Mouse (Mus musculus) MEL (cell line): ENCODE results near the gene Chd2. TPM values are rescaled to one million over a fixed set of nuclear protein-coding genes. Genes with fewer than 3 reads are reported as not detected.

Experiments
- DNase-seq: peaks from one replicate; pipeline ENCODE4 v3.0.0; 2011; ENCODE audit warnings: low read depth, low spot score
- H3K27ac ChIP-seq: 2 replicates; pipeline ENCODE4 v1.5.1; 2012; ENCODE audit warnings: low read depth, mild to moderate bottlenecking, control low read depth, low read length, moderate library complexity; ENCODE audit not compliant: control insufficient read depth
- H3K27me3 ChIP-seq, 2 experiments: fragments of 150-350 bp in 1 of 2; sonication (generic) in 1 of 2; 2 replicates each; pipeline ENCODE4 v1.6.1; 2012; ENCODE audit warnings: low read length in 2 of 2, mild to moderate bottlenecking in 2 of 2, improper control_type of control experiment in 1 of 2, moderate library complexity in 1 of 2; ENCODE audit not compliant: insufficient read depth in 2 of 2, control insufficient read depth in 1 of 2
- H3K36me3 ChIP-seq, 2 experiments: 2 replicates each; pipeline ENCODE4 v1.6.1; 2012 to 2014; ENCODE audit warnings: low read length in 2 of 2, improper control_type of control experiment in 1 of 2, inconsistent platforms in 1 of 2, mild to moderate bottlenecking in 1 of 2; ENCODE audit not compliant: insufficient read depth in 2 of 2, control insufficient read depth in 1 of 2
- H3K4me1 ChIP-seq, 2 experiments: fragments of 150-350 bp in 1 of 2; sonication (generic) in 1 of 2; 2 replicates each; pipeline ENCODE4 v1.6.1; 2012; ENCODE audit warnings: low read length in 2 of 2, improper control_type of control experiment in 1 of 2, mild to moderate bottlenecking in 1 of 2; ENCODE audit not compliant: insufficient read depth in 2 of 2, control insufficient read depth in 1 of 2
- H3K4me3 ChIP-seq, 2 experiments: fragments of 150-350 bp in 1 of 2; sonication (generic) in 1 of 2; 2 replicates each; pipeline ENCODE4 v1.5.1; 2012; ENCODE audit warnings: low read depth in 2 of 2, low read length in 2 of 2, mild to moderate bottlenecking in 2 of 2, moderate library complexity in 2 of 2, control low read depth in 1 of 2, improper control_type of control experiment in 1 of 2; ENCODE audit not compliant: control insufficient read depth in 1 of 2, insufficient read depth in 1 of 2
- H3K79me2 ChIP-seq: 2 replicates; pipeline ENCODE4 v1.6.1; 2012; ENCODE audit warnings: mild to moderate bottlenecking, low read length, moderate library complexity; ENCODE audit not compliant: control insufficient read depth, poor library complexity, insufficient read depth
- H3K9ac ChIP-seq: 2 replicates; pipeline ENCODE4 v1.6.1; 2012; ENCODE audit warnings: low read depth, mild to moderate bottlenecking, control low read depth, low read length, moderate library complexity; ENCODE audit not compliant: control insufficient read depth, poor library complexity, severe bottlenecking
- H3K9me3 ChIP-seq: fragments of 150-350 bp; sonication (generic); replicated peaks from 2 replicates; pipeline ENCODE4 v1.6.1; 2012; ENCODE audit warnings: mild to moderate bottlenecking, low read length, improper control_type of control experiment, moderate library complexity; ENCODE audit not compliant: insufficient read depth
- BHLHE40 ChIP-seq: IDR thresholded peaks from 2 replicates; pipeline ENCODE4 v1.6.1; 2012; ENCODE audit warnings: low read depth, mild to moderate bottlenecking, inconsistent platforms, low read length, improper control_type of control experiment, borderline replicate concordance
- CHD1 ChIP-seq: IDR thresholded peaks from 2 replicates; pipeline ENCODE4 v1.6.1; 2012; ENCODE audit warnings: low read depth, mild to moderate bottlenecking, inconsistent platforms, low read length, improper control_type of control experiment
- CHD2 ChIP-seq: IDR thresholded peaks from 2 replicates; pipeline ENCODE4 v1.6.1; 2011; ENCODE audit warnings: low read length, improper control_type of control experiment
- CTCF ChIP-seq, 3 experiments: IDR thresholded peaks in 2 of 3; conservative IDR thresholded peaks in 1 of 3; 2 replicates each; pipeline ENCODE4 v1.5.1; 2011 to 2012; ENCODE audit warnings: low read length in 3 of 3, low read depth in 2 of 3, mild to moderate bottlenecking in 2 of 3, improper control_type of control experiment in 1 of 3, inconsistent platforms in 1 of 3, mixed read lengths in 1 of 3, moderate library complexity in 1 of 3; ENCODE audit not compliant: control insufficient read depth in 1 of 3, insufficient read depth in 1 of 3, poor library complexity in 1 of 3, severe bottlenecking in 1 of 3
- E2F4 ChIP-seq: IDR thresholded peaks from 2 replicates; pipeline ENCODE4 v1.6.1; 2011; ENCODE audit warnings: low read depth, low read length, improper control_type of control experiment, borderline replicate concordance
- ELF1 ChIP-seq: IDR thresholded peaks from 2 replicates; pipeline ENCODE4 v1.6.1; 2014; ENCODE audit warnings: low read depth, mild to moderate bottlenecking, inconsistent platforms, low read length, improper control_type of control experiment, moderate library complexity
- ETS1 ChIP-seq: IDR thresholded peaks from 2 replicates; pipeline ENCODE4 v1.6.1; 2012; ENCODE audit warnings: low read depth, mild to moderate bottlenecking, inconsistent platforms, low read length, improper control_type of control experiment, moderate library complexity
- GABPA ChIP-seq: IDR thresholded peaks from 2 replicates; pipeline ENCODE4 v1.6.1; 2012; ENCODE audit warnings: low read depth, mild to moderate bottlenecking, inconsistent platforms, low read length, improper control_type of control experiment, moderate library complexity
- GATA1 ChIP-seq: IDR thresholded peaks from 2 replicates; pipeline ENCODE4 v1.6.1; 2011; ENCODE audit warnings: low read depth, low read length, improper control_type of control experiment
- HCFC1 ChIP-seq: IDR thresholded peaks from 2 replicates; pipeline ENCODE4 v1.6.1; 2012; ENCODE audit warnings: low read depth, mild to moderate bottlenecking, inconsistent platforms, low read length, improper control_type of control experiment, moderate library complexity
- JUND ChIP-seq: IDR thresholded peaks from 2 replicates; pipeline ENCODE4 v1.6.1; 2011; ENCODE audit warnings: low read depth, mild to moderate bottlenecking, improper control_type of control experiment, low read length
- KAT2A ChIP-seq: conservative IDR thresholded peaks from 2 replicates; pipeline ENCODE4 v1.6.1; 2012; ENCODE audit warnings: low read depth, low read length, improper control_type of control experiment, inconsistent platforms
- MAFK ChIP-seq: IDR thresholded peaks from 2 replicates; pipeline ENCODE4 v1.6.1; 2011; ENCODE audit warnings: low read depth, mild to moderate bottlenecking, low read length, improper control_type of control experiment, borderline replicate concordance
- MAX ChIP-seq: IDR thresholded peaks from 2 replicates; pipeline ENCODE4 v1.6.1; 2011; ENCODE audit warnings: low read length, improper control_type of control experiment
- MXI1 ChIP-seq: IDR thresholded peaks from 2 replicates; pipeline ENCODE4 v1.6.1; 2011; ENCODE audit warnings: mild to moderate bottlenecking, low read depth, low read length, improper control_type of control experiment
- MYB ChIP-seq: IDR thresholded peaks from 2 replicates; pipeline ENCODE4 v1.6.1; 2011; ENCODE audit warnings: mild to moderate bottlenecking, low read depth, low read length, improper control_type of control experiment
- MYC ChIP-seq: IDR thresholded peaks from 2 replicates; pipeline ENCODE4 v1.6.1; 2011; ENCODE audit warnings: low read depth, mild to moderate bottlenecking, low read length, improper control_type of control experiment, moderate library complexity
- NELFE ChIP-seq: IDR thresholded peaks from 2 replicates; pipeline ENCODE4 v1.6.1; 2011; ENCODE audit warnings: low read depth, low read length, improper control_type of control experiment
- NRF1 ChIP-seq: IDR thresholded peaks from 2 replicates; pipeline ENCODE4 v1.6.1; 2014; ENCODE audit warnings: low read depth, mild to moderate bottlenecking, inconsistent platforms, low read length, improper control_type of control experiment, moderate library complexity; ENCODE audit not compliant: poor library complexity, insufficient read depth, severe bottlenecking
- POLR2A ChIP-seq, 2 experiments: IDR thresholded peaks; 2 replicates each; pipeline ENCODE4 v1.6.1; 2011 to 2012; ENCODE audit warnings: low read length in 2 of 2, mild to moderate bottlenecking in 2 of 2, control low read depth in 1 of 2, improper control_type of control experiment in 1 of 2, low read depth in 1 of 2, moderate library complexity in 1 of 2; ENCODE audit not compliant: control insufficient read depth in 1 of 2, insufficient read depth in 1 of 2, poor library complexity in 1 of 2
- POLR2AphosphoS5 ChIP-seq: IDR thresholded peaks from 2 replicates; pipeline ENCODE4 v1.6.1; 2012; ENCODE audit warnings: low read depth, borderline replicate concordance, mild to moderate bottlenecking, inconsistent platforms, low read length, moderate library complexity, mixed read lengths
- RAD21 ChIP-seq: IDR thresholded peaks from 2 replicates; pipeline ENCODE4 v1.6.1; 2011; ENCODE audit warnings: mild to moderate bottlenecking, low read depth, low read length, improper control_type of control experiment
- RCOR1 ChIP-seq: IDR thresholded peaks from 2 replicates; pipeline ENCODE4 v1.6.1; 2012; ENCODE audit warnings: low read depth, mild to moderate bottlenecking, inconsistent platforms, low read length, improper control_type of control experiment
- SIN3A ChIP-seq: IDR thresholded peaks from 2 replicates; pipeline ENCODE4 v1.6.1; 2012; ENCODE audit warnings: low read length, improper control_type of control experiment, inconsistent platforms
- TAL1 ChIP-seq: IDR thresholded peaks from 2 replicates; pipeline ENCODE4 v1.6.1; 2012; ENCODE audit warnings: mild to moderate bottlenecking, inconsistent platforms, low read length, moderate library complexity, mixed read lengths
- TBP ChIP-seq: IDR thresholded peaks from 2 replicates; pipeline ENCODE4 v1.8.0; 2011; ENCODE audit warnings: low read depth, low read length, improper control_type of control experiment
- TCF12 ChIP-seq: IDR thresholded peaks from 2 replicates; pipeline ENCODE4 v1.6.1; 2014; ENCODE audit warnings: low read depth, mild to moderate bottlenecking, inconsistent platforms, low read length, improper control_type of control experiment, moderate library complexity
- UBTF ChIP-seq: IDR thresholded peaks from 2 replicates; pipeline ENCODE4 v1.6.1; 2012; ENCODE audit warnings: low read depth, mild to moderate bottlenecking, inconsistent platforms, low read length, improper control_type of control experiment, moderate library complexity, borderline replicate concordance; ENCODE audit not compliant: insufficient read depth
- USF1 ChIP-seq: IDR thresholded peaks from 2 replicates; pipeline ENCODE4 v1.6.1; 2014; ENCODE audit warnings: low read depth, mild to moderate bottlenecking, inconsistent platforms, low read length, improper control_type of control experiment, moderate library complexity
- ZC3H11A ChIP-seq: IDR thresholded peaks from 2 replicates; pipeline ENCODE4 v1.6.1; 2012; ENCODE audit warnings: low read depth, mild to moderate bottlenecking, inconsistent platforms, low read length, improper control_type of control experiment
- ZKSCAN1 ChIP-seq: IDR thresholded peaks from 2 replicates; pipeline ENCODE4 v1.6.1; 2012; ENCODE audit warnings: low read depth, mild to moderate bottlenecking, inconsistent platforms, low read length, improper control_type of control experiment, moderate library complexity
- polyA plus RNA-seq, 2 experiments: library from polyadenylated mRNA; stranded (reverse) in 1 of 2; unstranded in 1 of 2; fragments of >175 nt in 1 of 2; fragments of >200 nt in 1 of 2; gene quantifications; 2 replicates each; pipeline versions ENCODE4 v1.2.1 to v1.2.4; 2012; ENCODE audit warnings: low replicate concordance in 2 of 2, low read depth in 1 of 2; ENCODE audit not compliant: insufficient read length in 2 of 2, insufficient read depth in 1 of 2, missing spikeins in 1 of 2
- total RNA-seq: library from RNA; depleted of rRNA; stranded (reverse); fragments of 300-350 nt; gene quantifications from 2 replicates; pipeline ENCODE4 v1.2.3, GENCODE M21; 2012

Gene Chd2
- total and polyA plus RNA-seq, 3 experiments: 9.9 to 275 (median 21.4) TPM

DNA sequence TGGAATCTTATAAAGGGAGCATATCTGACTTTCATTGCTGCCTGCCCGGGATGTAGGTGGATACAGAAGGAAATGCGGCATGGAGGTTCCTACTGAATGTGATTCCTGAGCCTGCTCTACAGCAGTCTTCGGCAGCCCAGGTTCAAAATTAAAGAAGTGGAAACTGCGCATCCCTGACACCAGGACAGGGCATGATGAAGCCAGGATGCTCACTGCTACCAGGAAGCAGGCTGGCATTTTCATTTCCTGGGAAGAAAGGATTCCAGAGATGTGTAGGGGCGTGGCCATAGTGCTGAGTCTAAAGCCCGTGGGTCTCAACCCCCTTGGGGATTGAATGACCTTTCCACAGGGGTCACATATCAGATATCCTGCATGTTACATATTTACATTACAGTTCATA lies 163.6 kb downstream of the Chd2 start:
- TF ChIP-seq ZKSCAN1 (no peak), ETS1 (no peak), TBP (no peak), RCOR1 (no peak), USF1 (no peak), E2F4 (no peak), TCF12 (no peak), MYC (no peak), MAFK (no peak), JUND (no peak), NELFE (no peak), GABPA (no peak), TAL1 (no peak), UBTF (no peak), SIN3A (no peak), CHD2 (no peak), GATA1 (no peak), MAX (no peak), MYB (no peak), ELF1 (no peak)

DNA sequence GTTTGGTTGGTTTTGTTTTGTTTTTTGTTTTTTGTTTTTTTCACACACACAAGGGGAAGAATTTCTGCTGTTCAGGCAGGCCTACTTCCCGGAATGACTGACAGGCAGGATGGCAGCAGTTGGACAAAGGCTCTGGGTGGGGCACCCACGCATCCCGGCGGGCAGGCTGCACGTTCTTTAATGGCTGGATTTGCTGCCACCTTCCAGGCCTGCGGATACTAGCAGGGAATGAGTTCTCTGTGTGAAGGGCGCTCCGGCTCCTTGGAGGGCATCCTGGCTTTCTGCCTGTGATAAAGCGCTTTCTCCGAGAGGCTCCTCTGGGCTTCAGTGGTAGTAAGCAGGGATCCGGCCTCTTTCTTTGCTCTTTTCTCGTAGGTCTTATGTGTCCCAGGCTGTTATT lies 164.3 kb downstream of the Chd2 start:
- no peak overlapping the region for H3K9ac ChIP-seq
- H3K4me3 ChIP-seq: no peak overlapping the region
- TF ChIP-seq NRF1: no peak
- TF ChIP-seq SIN3A: no peak
- no peak for TF ChIP-seq MXI1
- TF ChIP-seq TBP: no peak
- no peak for TF ChIP-seq POLR2A (IDR thresholded peaks at IDR 0.05; ENCODE audit: control insufficient read depth in 1 of 2, insufficient read depth in 1 of 2, low read depth in 1 of 2, low read length in 2 of 2, poor library complexity in 1 of 2)
- TF ChIP-seq POLR2AphosphoS5: no peak
- TF ChIP-seq BHLHE40: no peak
- TF ChIP-seq ETS1: no peak
- TF ChIP-seq GABPA: no peak
- TF ChIP-seq HCFC1: no peak
- no peak for TF ChIP-seq TCF12
- no peak for TF ChIP-seq KAT2A
- no peak for TF ChIP-seq TAL1
- TF ChIP-seq CTCF (IDR thresholded peaks at IDR 0.05 in 2 of 3, conservative IDR thresholded peaks at IDR 0.05 in 1 of 3; ENCODE audit: control insufficient read depth in 1 of 3, insufficient read depth in 1 of 3, low read depth in 2 of 3, low read length in 3 of 3, poor library complexity in 1 of 3, severe bottlenecking in 1 of 3): no peak
- TF ChIP-seq CHD1: no peak
- TF ChIP-seq ZC3H11A: no peak
- TF ChIP-seq RAD21: no peak
- no peak for TF ChIP-seq E2F4
- DNase-seq: no peak
- no peaks in the 10 kb centered on the region for H3K79me2 ChIP-seq
- H3K4me1 ChIP-seq: no peaks in the 10 kb centered on the region
- H3K9me3 ChIP-seq: no peaks in the 10 kb centered on the region
- no peak overlapping the region for H3K27ac ChIP-seq
- H3K27me3 ChIP-seq: no peaks in the 10 kb centered on the region
- no peaks in the 10 kb centered on the region for H3K36me3 ChIP-seq

More for the DNA sequence above, 163.6 kb downstream of the Chd2 start:
- Histone ChIP-seq H3K9me3 (no peaks in the 10 kb centered on the region), H3K4me1 (no peaks in the 10 kb centered on the region), H3K9ac (no peak overlapping the region), H3K27me3 (no peaks in the 10 kb centered on the region), H3K36me3 (no peaks in the 10 kb centered on the region), H3K4me3 (no peak overlapping the region), H3K79me2 (no peaks in the 10 kb centered on the region), H3K27ac (no peak overlapping the region)
- no peak for DNase-seq
